In genomic region chr7:109492616-109493318, GRCm38 (mm10) we compare ENCODE assay signal across 12 mouse cellular contexts. TPM values are rescaled to one million over a fixed set of nuclear protein-coding genes. Genes with fewer than 3 reads are reported as not detected.
DNase-seq lines count a peak whose midpoint lies in the region; ATAC-seq and TF ChIP-seq lines count a peak whose summit lies in the region.
"Had no signal": no experiment of that assay in that cellular context is flagged by ENCODE, and none has a peak within 500 bp of the region (broad histone marks: within the 10 kb centered on the region; RNA-seq: fewer than 3 reads in every experiment).

No protein-coding gene starts in this region.

- H3K9ac ChIP-seq in kidney, embryonic 14.5 days (ENCODE audit: low read depth, low read length), result no peak overlapping the region
- H3K9ac ChIP-seq in embryonic facial prominence, embryonic 14.5 days (ENCODE audit: low read depth, low read length), result no peak overlapping the region; the same call in 1 of the 2 replicates
- H3K9ac ChIP-seq in midbrain, embryonic 11.5 days (ENCODE audit: low read length), result peak overlapping the region; percentile 44; the same call in 1 of the 2 replicates
- no peak overlapping the region for H3K9ac ChIP-seq in intestine, postnatal 0 days (ENCODE audit: low read depth, low read length)

- H3K4me3 ChIP-seq in kidney, embryonic 14.5 days (ENCODE audit: low read length), result 0 out of 2 replicates have a peak overlapping the region, but pooled peaks have one; percentile 17
- no peak overlapping the region for H3K4me3 ChIP-seq in embryonic facial prominence, embryonic 14.5 days (ENCODE audit: low read depth, low read length)
- H3K4me3 ChIP-seq in midbrain, embryonic 11.5 days (ENCODE audit: low read depth, low read length), result no peak overlapping the region
- no peak overlapping the region for H3K4me3 ChIP-seq in intestine, postnatal 0 days (ENCODE audit: low read depth, low read length)
- no peak overlapping the region for H3K4me3 ChIP-seq in lung, adult 2 months (replicated peaks; ENCODE audit: extremely low read depth, low read depth, low read length)

- no peaks in the 10 kb centered on the region for H3K4me1 ChIP-seq in kidney, embryonic 14.5 days (ENCODE audit: control insufficient read depth, insufficient read depth, low read length)
- H3K4me1 ChIP-seq in embryonic facial prominence, embryonic 14.5 days (ENCODE audit: control insufficient read depth, insufficient read depth, low read length), result no peaks in the 10 kb centered on the region
- peaks cover 14% of the 10 kb centered on the region for H3K4me1 ChIP-seq in midbrain, embryonic 11.5 days (ENCODE audit: control insufficient read depth, insufficient read depth, low read length)
- H3K4me1 ChIP-seq in intestine, postnatal 0 days (replicated peaks; ENCODE audit: control insufficient read depth, insufficient read depth, low read length), result no peaks in the 10 kb centered on the region
- no peaks in the 10 kb centered on the region for H3K4me1 ChIP-seq in lung, adult 2 months (ENCODE audit: control insufficient read depth, insufficient read depth, low read length)

- WGBS in kidney, embryonic 14.5 days, result 66% methylated on average over 18 of the region's 18 CpGs
- 50% methylated on average over 14 of the region's 18 CpGs for WGBS in embryonic facial prominence, embryonic 14.5 days
- 60% methylated on average over 18 of the region's 18 CpGs for WGBS in midbrain, embryonic 11.5 days
- WGBS in intestine, postnatal 0 days, result 66% methylated on average over 18 of the region's 18 CpGs
- WGBS in lung, adult 2 months, result 78% methylated on average over 18 of the region's 18 CpGs

- peak overlapping the region; percentile 18; the same call in 1 of the 2 replicates for H3K4me2 ChIP-seq in kidney, embryonic 14.5 days (replicated peaks; ENCODE audit: low read depth, low read length)
- H3K4me2 ChIP-seq in embryonic facial prominence, embryonic 14.5 days (ENCODE audit: low read depth, low read length), result peak overlapping the region; percentile 46; the same call in 1 of the 2 replicates
- H3K4me2 ChIP-seq in midbrain, embryonic 11.5 days, result peak overlapping the region; percentile 39; the same call in 1 of the 2 replicates
- no peak overlapping the region for H3K4me2 ChIP-seq in intestine, postnatal 0 days (replicated peaks; ENCODE audit: low read depth)

- no peak for DNase-seq in kidney, adult 18-20 months
- DNase-seq in cerebellum, adult 11-12 months, result peak; percentile 34
- DNase-seq in embryonic facial prominence, embryonic 14.5 days (ENCODE audit: low spot score), result no peak
- DNase-seq in midbrain, embryonic 11.5 days (ENCODE audit: low spot score, missing footprints), result no peak
- DNase-seq in urinary bladder, adult 18-20 months (ENCODE audit: low spot score in 2 of 2), result no peak
- DNase-seq in lung, adult 2 months, result no peak
- DNase-seq: gastrocnemius, postnatal 10 days; kidney, adult 11 months; thymus, postnatal 25 days had no signal

- no peaks in the 10 kb centered on the region for H3K9me3 ChIP-seq in kidney, embryonic 14.5 days (ENCODE audit: control insufficient read depth, low read length)
- no peaks in the 10 kb centered on the region for H3K9me3 ChIP-seq in embryonic facial prominence, embryonic 14.5 days (ENCODE audit: control insufficient read depth, low read length)
- no peaks in the 10 kb centered on the region for H3K9me3 ChIP-seq in midbrain, embryonic 11.5 days (ENCODE audit: control insufficient read depth, low read length)
- no peaks in the 10 kb centered on the region for H3K9me3 ChIP-seq in intestine, postnatal 0 days (ENCODE audit: control insufficient read depth)

- ATAC-seq in kidney, embryonic 14.5 days (ENCODE audit: low FRiP score, low TSS enrichment), result 0 out of 2 replicates have a peak, but pooled peaks have one; percentile 36
- peak; percentile 26; the same call in 1 of the 2 replicates for ATAC-seq in embryonic facial prominence, embryonic 14.5 days (ENCODE audit: low read depth)
- no peak for ATAC-seq in midbrain, embryonic 11.5 days (ENCODE audit: low FRiP score)
- no peak for ATAC-seq in intestine, postnatal 0 days

- TF ChIP-seq CTCF in intestine, postnatal 0 days (IDR thresholded peaks at IDR 0.05; ENCODE audit: low read depth), result no peak
- no peak for TF ChIP-seq CTCF in lung, adult 2 months (IDR thresholded peaks at IDR 0.05; ENCODE audit: insufficient read depth, low read length)

- H3K27me3 ChIP-seq in kidney, embryonic 14.5 days (ENCODE audit: control insufficient read depth, insufficient read depth, low read length), result peaks cover 7% of the 10 kb centered on the region; the same call in 1 of the 2 replicates
- H3K27me3 ChIP-seq in embryonic facial prominence, embryonic 14.5 days (replicated peaks; ENCODE audit: control insufficient read depth, insufficient read depth, low read length), result 0 out of 2 replicates have a peak, but pooled peaks cover 6% of the 10 kb centered on the region
- peaks cover 2% of the 10 kb centered on the region; the same call in 1 of the 2 replicates for H3K27me3 ChIP-seq in midbrain, embryonic 11.5 days (ENCODE audit: control insufficient read depth, insufficient read depth, low read length)
- H3K27me3 ChIP-seq in intestine, postnatal 0 days (replicated peaks; ENCODE audit: control insufficient read depth, insufficient read depth, low read length), result no peaks in the 10 kb centered on the region; the same call in 1 of the 2 replicates

- no peak for TF ChIP-seq POLR2A in lung, adult 2 months (IDR thresholded peaks at IDR 0.05; ENCODE audit: borderline replicate concordance, extremely low read depth, low read depth, low read length)

- no peaks in the 10 kb centered on the region for H3K36me3 ChIP-seq in kidney, embryonic 14.5 days (ENCODE audit: control insufficient read depth, insufficient read depth, low read length)
- no peaks in the 10 kb centered on the region for H3K36me3 ChIP-seq in embryonic facial prominence, embryonic 14.5 days (ENCODE audit: control insufficient read depth, insufficient read depth, low read length)
- H3K36me3 ChIP-seq in midbrain, embryonic 11.5 days (ENCODE audit: control insufficient read depth, insufficient read depth, low read length), result no peaks in the 10 kb centered on the region
- no peaks in the 10 kb centered on the region for H3K36me3 ChIP-seq in intestine, postnatal 0 days (ENCODE audit: control insufficient read depth, insufficient read depth)

- no peak overlapping the region for H3K27ac ChIP-seq in kidney, embryonic 14.5 days (ENCODE audit: low read depth, low read length)
- H3K27ac ChIP-seq in embryonic facial prominence, embryonic 14.5 days (replicated peaks; ENCODE audit: low read depth, low read length), result no peak overlapping the region
- no peak overlapping the region for H3K27ac ChIP-seq in midbrain, embryonic 11.5 days (ENCODE audit: low read depth, low read length)
- no peak overlapping the region for H3K27ac ChIP-seq in intestine, postnatal 0 days (ENCODE audit: low read depth, low read length)
- H3K27ac ChIP-seq: macrophage had no signal

RNA-seq across cellular contexts. Expression of gene Trim66, which starts 15.2 kb away (rescaled TPM):
- 0.04 TPM in 1 of 2 replicates, not detected in the other for polyA plus RNA-seq in kidney, embryonic 14.5 days (2014; fragmentation: Nextera tagmentation; extraction: Ambion mirVana)
- 2.9 and 3.2 TPM in 2 replicates for polyA plus RNA-seq in embryonic facial prominence, embryonic 14.5 days (2014; fragmentation: Nextera tagmentation; extraction: Ambion mirVana)
- 0.29 and 0.40 TPM in 2 replicates for polyA plus RNA-seq in midbrain, embryonic 11.5 days (2014; fragmentation: Nextera tagmentation; extraction: Ambion mirVana)
- 0.01 and 0.05 TPM in 2 replicates for polyA plus RNA-seq in intestine, postnatal 0 days (2015; fragmentation: Nextera tagmentation; extraction: Ambion mirVana)
- 0.08 and 0.09 TPM in 2 replicates for polyA plus RNA-seq in lung, adult 2 months (2012; rRNA removed)

RNA-seq across cellular contexts. Expression of gene Rpl27a, which starts 26.2 kb away (rescaled TPM):
- 165 and 201 TPM in 2 replicates for polyA plus RNA-seq in kidney, embryonic 14.5 days (2014; fragmentation: Nextera tagmentation; extraction: Ambion mirVana)
- polyA plus RNA-seq in embryonic facial prominence, embryonic 14.5 days (2014; fragmentation: Nextera tagmentation; extraction: Ambion mirVana), result 152 and 153 TPM in 2 replicates
- polyA plus RNA-seq in midbrain, embryonic 11.5 days (2014; fragmentation: Nextera tagmentation; extraction: Ambion mirVana), result 116 and 127 TPM in 2 replicates
- polyA plus RNA-seq in intestine, postnatal 0 days (2015; fragmentation: Nextera tagmentation; extraction: Ambion mirVana), result 81.0 and 95.7 TPM in 2 replicates
- 208 and 282 TPM in 2 replicates for polyA plus RNA-seq in lung, adult 2 months (2012; rRNA removed)

RNA-seq across cellular contexts. Expression of gene Stk33, which starts 53.9 kb away (rescaled TPM):
- polyA plus RNA-seq in kidney, embryonic 14.5 days (2014; fragmentation: Nextera tagmentation; extraction: Ambion mirVana), result 0.39 and 0.49 TPM in 2 replicates
- 3.1 and 6.2 TPM in 2 replicates for polyA plus RNA-seq in embryonic facial prominence, embryonic 14.5 days (2014; fragmentation: Nextera tagmentation; extraction: Ambion mirVana)
- polyA plus RNA-seq in midbrain, embryonic 11.5 days (2014; fragmentation: Nextera tagmentation; extraction: Ambion mirVana), result 28.4 and 29.7 TPM in 2 replicates
- polyA plus RNA-seq in intestine, postnatal 0 days (2015; fragmentation: Nextera tagmentation; extraction: Ambion mirVana), result 0.21 and 0.46 TPM in 2 replicates
- 2.7 and 3.2 TPM in 2 replicates for polyA plus RNA-seq in lung, adult 2 months (2012; rRNA removed)
- polyA plus RNA-seq: macrophage had no signal

Comparison
In these comparisons a context has a peak if more than half of its experiments do, and no peak if none do; other contexts are left out.
1. ATAC-seq: peak in kidney, embryonic 14.5 days (single experiment) and embryonic facial prominence, embryonic 14.5 days (single experiment); none in midbrain, embryonic 11.5 days (single experiment) and intestine, postnatal 0 days (single experiment).